Mouse (Mus musculus) left cerebral cortex, adult 2 months (tissue): ENCODE results near the gene Ntrk2. TPM values are rescaled to one million over a fixed set of nuclear protein-coding genes. Genes with fewer than 3 reads are reported as not detected.

Experiments
- DNase-seq, 2 experiments: peaks; one replicate each; pipeline ENCODE4 v3.0.0; 2021 to 2022; ENCODE audit warnings: low spot score in 2 of 2, mixed read lengths in 1 of 2; ENCODE audit errors: extremely low spot score in 1 of 2
- H3K27ac ChIP-seq: fragments of 200-600 bp; 2 replicates; pipeline ENCODE4 v1.8.1; 2022
- H3K4me3 ChIP-seq: fragments of 200-600 bp; 2 replicates; pipeline ENCODE4 v1.8.1; 2022
- CTCF ChIP-seq: fragments of 200-600 bp; IDR thresholded peaks from 2 replicates; pipeline ENCODE4 v1.8.1; 2022; ENCODE audit warnings: antibody characterized with exemption, mild to moderate bottlenecking, moderate library complexity
- intact Hi-C: fragments of 180-260 bp; cut with DNase I; formaldehyde crosslinking; loops from one replicate; pipeline ENCODE4 v1.15.1; 2025
- total RNA-seq, 2 experiments: library from RNA; stranded (reverse); gene quantifications; 2 replicates each; pipeline ENCODE4 v1.2.3; 2021

Gene Ntrk2
- total RNA-seq, 2 experiments from 2014 or later: 425 to 426 TPM

GRCm38 (mm10) chr13:58912559-58912958 lies 106.2 kb downstream of the Ntrk2 start:
- H3K27ac ChIP-seq: no peak overlapping the region
- TF ChIP-seq CTCF: no peak
- no peak overlapping the region for H3K4me3 ChIP-seq
- intact Hi-C loops: no loop called here
- DNase-seq: no peak

GRCm38 (mm10) chr13:58914061-58914814 lies 107.9 kb downstream of the Ntrk2 start:
- no peak for TF ChIP-seq CTCF
- intact Hi-C loops: no loop called here
- no peak overlapping the region for H3K4me3 ChIP-seq
- H3K27ac ChIP-seq: no peak overlapping the region
- DNase-seq: no peak

GRCm38 (mm10) chr13:58916348-58916747 lies 110.0 kb downstream of the Ntrk2 start:
- Histone ChIP-seq H3K27ac (no peak overlapping the region), H3K4me3 (no peak overlapping the region)
- intact Hi-C loops: no loop called here
- DNase-seq: no peak
- no peak for TF ChIP-seq CTCF

- Histone ChIP-seq H3K27ac (no peak overlapping the region), H3K4me3 (no peak overlapping the region)
- DNase-seq: no peak
- no peak for TF ChIP-seq CTCF
- intact Hi-C loops: loop anchor here (5.0 kb wide), 1 partner anchor 113 kb away; the partner anchor contains the start of gene Ntrk2
Measured at GRCm38 (mm10) chr13:58920241-58920640, 113.9 kb downstream of the Ntrk2 start.

- H3K27ac ChIP-seq: no peak overlapping the region
- intact Hi-C loops: loop anchor here (5.0 kb wide), 1 partner anchor 114 kb away; the partner anchor contains the start of gene Ntrk2
- no peak for TF ChIP-seq CTCF
- no peak overlapping the region for H3K4me3 ChIP-seq
- DNase-seq: no peak
Measured at GRCm38 (mm10) chr13:58921255-58921654, 114.9 kb downstream of the Ntrk2 start.

- intact Hi-C loops: loop anchor here (5.0 kb wide), 1 partner anchor 114 kb away; the partner anchor contains the start of gene Ntrk2
- Histone ChIP-seq H3K4me3 (no peak overlapping the region), H3K27ac (peak overlapping the region; percentile 51; the same call in 1 of the 2 replicates)
- DNase-seq: no peak
- no peak for TF ChIP-seq CTCF
Measured at GRCm38 (mm10) chr13:58921705-58922104, 115.3 kb downstream of the Ntrk2 start.

- intact Hi-C loops: loop anchor here (5.0 kb wide), 1 partner anchor 115 kb away; the partner anchor contains the start of gene Ntrk2
- Histone ChIP-seq H3K27ac (peak overlapping the region; percentile 76), H3K4me3 (no peak overlapping the region)
- TF ChIP-seq CTCF: no peak; the same call in 1 of the 2 replicates
- no peak for DNase-seq
Measured at GRCm38 (mm10) chr13:58922174-58922573, 115.8 kb downstream of the Ntrk2 start.

- no peak for TF ChIP-seq CTCF
- Histone ChIP-seq H3K27ac (peak overlapping the region; percentile 76), H3K4me3 (no peak overlapping the region)
- DNase-seq: no peak
- intact Hi-C loops: loop anchor here (5.0 kb wide), 1 partner anchor 116 kb away; the partner anchor contains the start of gene Ntrk2
Measured at GRCm38 (mm10) chr13:58923496-58923895, 117.1 kb downstream of the Ntrk2 start.

- Histone ChIP-seq H3K4me3 (no peak overlapping the region), H3K27ac (peak overlapping the region; percentile 76; the same call in 1 of the 2 replicates)
- no peak for DNase-seq
- intact Hi-C loops: loop anchor here (5.0 kb wide), 1 partner anchor 117 kb away; the partner anchor contains the start of gene Ntrk2
- no peak for TF ChIP-seq CTCF
Measured at GRCm38 (mm10) chr13:58924486-58924885, 118.1 kb downstream of the Ntrk2 start.

GRCm38 (mm10) chr13:58927186-58927585 lies 120.8 kb downstream of the Ntrk2 start:
- no peak overlapping the region for H3K4me3 ChIP-seq
- intact Hi-C loops: no loop called here
- no peak overlapping the region for H3K27ac ChIP-seq
- DNase-seq: no peak
- no peak for TF ChIP-seq CTCF

GRCm38 (mm10) chr13:58927656-58928226 lies 121.4 kb downstream of the Ntrk2 start:
- intact Hi-C loops: no loop called here
- no peak for TF ChIP-seq CTCF
- Histone ChIP-seq H3K4me3 (no peak overlapping the region), H3K27ac (peak overlapping the region; percentile 19; the same call in 1 of the 2 replicates)
- no peak for DNase-seq
